Mouse (Mus musculus) embryo, embryonic 11 days (tissue): ENCODE data around the gene Mboat2.

Experiments
- DNase-seq: peaks from one replicate; pipeline ENCODE4 v3.0.0-alpha.2; 2015

Mboat2 gene

GRCm38 (mm10) chr12:24830766-24831152 lies at the start of gene Mboat2:
Mboat2 (plus strand) TSS chr12:24830879.
- DNase-seq: peak; percentile 85

- DNase-seq: no peak
These were observed 46.9 kb upstream of the Mboat2 start for GRCm38 (mm10) chr12:24783735-24784134.

- DNase-seq: no peak
These were observed 44.8 kb upstream of the Mboat2 start for GRCm38 (mm10) chr12:24785882-24786281.

GRCm38 (mm10) chr12:24786316-24786715 lies 44.4 kb upstream of the Mboat2 start:
- DNase-seq: peak; percentile 18

- DNase-seq: no peak
These were observed 41.0 kb upstream of the Mboat2 start for GRCm38 (mm10) chr12:24789659-24790058.

- no peak for DNase-seq
These were observed 19.4 kb upstream of the Mboat2 start for GRCm38 (mm10) chr12:24811230-24811629.

GRCm38 (mm10) chr12:24811906-24812305 lies 18.8 kb upstream of the Mboat2 start:
- DNase-seq: no peak

GRCm38 (mm10) chr12:24822831-24823230 lies 7.8 kb upstream of the Mboat2 start:
- no peak for DNase-seq

- DNase-seq: no peak
These were observed 6.9 kb upstream of the Mboat2 start for GRCm38 (mm10) chr12:24823636-24824354.

- DNase-seq: no peak
These were observed 593 bp upstream of the Mboat2 start for GRCm38 (mm10) chr12:24830086-24830485.

- peak; percentile 99 for DNase-seq
These were observed 679 bp downstream of the Mboat2 start for GRCm38 (mm10) chr12:24831153-24831963.

- DNase-seq: no peak
These were observed 1.3 kb downstream of the Mboat2 start for GRCm38 (mm10) chr12:24831964-24832427.

GRCm38 (mm10) chr12:24832438-24832837 lies 1.8 kb downstream of the Mboat2 start:
- no peak for DNase-seq

- no peak for DNase-seq
These were observed 7.3 kb downstream of the Mboat2 start for GRCm38 (mm10) chr12:24837947-24838346.

GRCm38 (mm10) chr12:24841115-24841879 lies 10.6 kb downstream of the Mboat2 start:
- peak; percentile 75 for DNase-seq

GRCm38 (mm10) chr12:24842299-24842910 lies 11.7 kb downstream of the Mboat2 start:
- DNase-seq: no peak

- peak; percentile 28 for DNase-seq
These were observed 12.9 kb downstream of the Mboat2 start for GRCm38 (mm10) chr12:24843395-24844072.

GRCm38 (mm10) chr12:24845344-24845743 lies 14.7 kb downstream of the Mboat2 start:
- no peak for DNase-seq

- DNase-seq: no peak
These were observed 17.4 kb downstream of the Mboat2 start for GRCm38 (mm10) chr12:24848107-24848506.

- DNase-seq: no peak
These were observed 26.7 kb downstream of the Mboat2 start for GRCm38 (mm10) chr12:24857354-24857753.

- DNase-seq: no peak
These were observed 28.7 kb downstream of the Mboat2 start for GRCm38 (mm10) chr12:24859357-24859756.

GRCm38 (mm10) chr12:24860436-24860835 lies 29.8 kb downstream of the Mboat2 start:
- DNase-seq: no peak
